Mouse (Mus musculus): ENCODE results near the gene Foxp4. TPM values are rescaled to one million over a fixed set of nuclear protein-coding genes. Genes with fewer than 3 reads are reported as not detected.

The Foxp4 gene
- total RNA-seq (2021): 10 to 100 TPM; 51.1 to 57.6 TPM
- long read RNA-seq, partial matches to known transcripts: 31 of 35 reads
- long read RNA-seq, other reads (novel, unspliced or antisense): 3 of 35 reads

GRCm38 (mm10) chr17:47924383-47925339, at the start of gene Foxp4:
TSS of gene Foxp4 (minus strand) at chr17:47924645.
- peak; percentile 76 to 85 for DNase-seq (ENCODE audit: low spot score in 2 of 2)

- DNase-seq (ENCODE audit: low spot score in 2 of 2): peak; percentile 31 to 46
Measured at GRCm38 (mm10) chr17:47973563-47974472, 49.4 kb upstream of the Foxp4 start.

- DNase-seq (ENCODE audit: low spot score in 2 of 2): no peak
Measured at GRCm38 (mm10) chr17:47965885-47966505, 41.5 kb upstream of the Foxp4 start.

- DNase-seq (ENCODE audit: low spot score in 2 of 2): no peak
Measured at GRCm38 (mm10) chr17:47958046-47958790, 33.8 kb upstream of the Foxp4 start.

GRCm38 (mm10) chr17:47956486-47956885, 32.0 kb upstream of the Foxp4 start:
- DNase-seq (ENCODE audit: low spot score in 2 of 2): no peak

- DNase-seq (ENCODE audit: low spot score in 2 of 2): no peak
Measured at GRCm38 (mm10) chr17:47955054-47955741, 30.8 kb upstream of the Foxp4 start.

- no peak for DNase-seq (ENCODE audit: low spot score in 2 of 2)
Measured at GRCm38 (mm10) chr17:47953231-47953630, 28.8 kb upstream of the Foxp4 start.

- no peak for DNase-seq (ENCODE audit: low spot score in 2 of 2)
Measured at GRCm38 (mm10) chr17:47952368-47953081, 28.1 kb upstream of the Foxp4 start.

- no peak for DNase-seq (ENCODE audit: low spot score in 2 of 2)
Measured at GRCm38 (mm10) chr17:47951452-47951851, 27.0 kb upstream of the Foxp4 start.

GRCm38 (mm10) chr17:47950831-47951230, 26.4 kb upstream of the Foxp4 start:
- no peak for DNase-seq (ENCODE audit: low spot score in 2 of 2)

GRCm38 (mm10) chr17:47949441-47949840, 25.0 kb upstream of the Foxp4 start:
- DNase-seq (ENCODE audit: low spot score in 2 of 2): no peak

- no peak for DNase-seq (ENCODE audit: low spot score in 2 of 2)
Measured at GRCm38 (mm10) chr17:47948753-47949152, 24.3 kb upstream of the Foxp4 start.

GRCm38 (mm10) chr17:47946921-47947420, 22.5 kb upstream of the Foxp4 start:
- DNase-seq (ENCODE audit: low spot score in 2 of 2): no peak

GRCm38 (mm10) chr17:47946111-47946510, 21.7 kb upstream of the Foxp4 start:
- no peak for DNase-seq (ENCODE audit: low spot score in 2 of 2)

- no peak for DNase-seq (ENCODE audit: low spot score in 2 of 2)
Measured at GRCm38 (mm10) chr17:47943103-47943870, 18.8 kb upstream of the Foxp4 start.

GRCm38 (mm10) chr17:47942008-47942407, 17.6 kb upstream of the Foxp4 start:
- DNase-seq (ENCODE audit: low spot score in 2 of 2): no peak

GRCm38 (mm10) chr17:47938839-47939238, 14.4 kb upstream of the Foxp4 start:
- DNase-seq (ENCODE audit: low spot score in 2 of 2): no peak

- DNase-seq (ENCODE audit: low spot score in 2 of 2): no peak
Measured at GRCm38 (mm10) chr17:47937926-47938600, 13.6 kb upstream of the Foxp4 start.

Data from layer of hippocampus, postnatal 10 days (tissue).